Mouse (Mus musculus): ENCODE measurements around the gene Elp5. TPM values are rescaled to one million over a fixed set of nuclear protein-coding genes. Genes with fewer than 3 reads are reported as not detected.

Elp5 gene
- polyA plus RNA-seq, 1 experiment from 2014 or later: 126 TPM

- Histone ChIP-seq H3K27ac (peak within 1 kb of the TSS; percentile 94), H3K9me3 (no peaks in the 10 kb centered on the region), H3K36me3 (peaks cover 28% of the 10 kb centered on the region), H3K4me3 (peak within 1 kb of the TSS; percentile 61), H3K9ac (peak within 1 kb of the TSS; percentile 73), H3K4me1 (peaks cover 26% of the 10 kb centered on the region), H3K27me3 (peaks cover 13% of the 10 kb centered on the region; the same call in 1 of the 2 replicates), H3K4me2 (replicated peaks) (peak within 1 kb of the TSS; percentile 83)
- ATAC-seq (ENCODE audit: low FRiP score, low read depth): peak; percentile 94
- under 1% methylated on average over 34 of the region's 34 CpGs for WGBS
Observed at GRCm38 (mm10) chr11:69948066-69948762, 34.1 kb downstream of the Elp5 start, which contains the start of gene Slc2a4. Gene Slc2a4, minus strand, starts transcription at chr11:69948188.

- ATAC-seq (ENCODE audit: low FRiP score, low read depth): peak; percentile 57
- Histone ChIP-seq H3K4me2 (replicated peaks) (peak overlapping the region; percentile 83), H3K9ac (peak overlapping the region; percentile 70), H3K36me3 (peaks cover 35% of the 10 kb centered on the region), H3K27ac (peak overlapping the region; percentile 91), H3K9me3 (no peaks in the 10 kb centered on the region), H3K4me1 (peaks cover 26% of the 10 kb centered on the region), H3K27me3 (peaks cover 10% of the 10 kb centered on the region; the same call in 1 of the 2 replicates), H3K4me3 (peak overlapping the region; percentile 61)
- WGBS: 2% methylated on average over 29 of the region's 29 CpGs
Observed at GRCm38 (mm10) chr11:69947337-69948065, 34.8 kb downstream of the Elp5 start.

- H3K4me2 ChIP-seq (replicated peaks): peak overlapping the region; percentile 83
- 91% methylated on average over 18 of the region's 18 CpGs for WGBS
- H3K27me3 ChIP-seq: 0 out of 2 replicates have a peak, but pooled peaks cover 5% of the 10 kb centered on the region
- peaks cover 46% of the 10 kb centered on the region for H3K36me3 ChIP-seq
- H3K9ac ChIP-seq: peak overlapping the region; percentile 70
- H3K9me3 ChIP-seq: no peaks in the 10 kb centered on the region
- peak overlapping the region; percentile 61 for H3K4me3 ChIP-seq
- peak overlapping the region; percentile 91; the same call in 1 of the 2 replicates for H3K27ac ChIP-seq
- no peak for ATAC-seq (ENCODE audit: low FRiP score, low read depth)
- H3K4me1 ChIP-seq: peaks cover 26% of the 10 kb centered on the region
Observed at GRCm38 (mm10) chr11:69945997-69946891, 36.1 kb downstream of the Elp5 start.

- Histone ChIP-seq H3K4me3 (no peak overlapping the region), H3K27me3 (no peaks in the 10 kb centered on the region), H3K9ac (no peak overlapping the region), H3K9me3 (no peaks in the 10 kb centered on the region), H3K4me1 (peaks cover 26% of the 10 kb centered on the region), H3K4me2 (replicated peaks) (no peak overlapping the region), H3K36me3 (peaks cover 46% of the 10 kb centered on the region), H3K27ac (no peak overlapping the region)
- ATAC-seq (ENCODE audit: low FRiP score, low read depth): no peak
- WGBS: 82% methylated on average over 13 of the region's 13 CpGs
Observed at GRCm38 (mm10) chr11:69945216-69945615, 37.1 kb downstream of the Elp5 start.

GRCm38 (mm10) chr11:69940962-69941361, 41.4 kb downstream of the Elp5 start:
- ATAC-seq (ENCODE audit: low FRiP score, low read depth): no peak
- Histone ChIP-seq H3K4me2 (replicated peaks) (no peak overlapping the region), H3K27ac (no peak overlapping the region), H3K27me3 (peaks cover 14% of the 10 kb centered on the region), H3K9ac (no peak overlapping the region), H3K36me3 (peaks cover 45% of the 10 kb centered on the region), H3K4me1 (peaks cover 37% of the 10 kb centered on the region), H3K9me3 (no peaks in the 10 kb centered on the region), H3K4me3 (no peak overlapping the region)
- WGBS: 72% methylated on average over 4 of the region's 4 CpGs

GRCm38 (mm10) chr11:69939731-69940130, 42.6 kb downstream of the Elp5 start:
- Histone ChIP-seq H3K36me3 (peaks cover 33% of the 10 kb centered on the region), H3K9me3 (no peaks in the 10 kb centered on the region), H3K4me2 (replicated peaks) (no peak overlapping the region), H3K4me3 (no peak overlapping the region), H3K9ac (no peak overlapping the region), H3K4me1 (peaks cover 38% of the 10 kb centered on the region), H3K27me3 (peaks cover 15% of the 10 kb centered on the region), H3K27ac (no peak overlapping the region)
- WGBS: 93% methylated on average over 17 of the region's 17 CpGs
- no peak for ATAC-seq (ENCODE audit: low FRiP score, low read depth)

GRCm38 (mm10) chr11:69939181-69939580, 43.1 kb downstream of the Elp5 start:
- peaks cover 44% of the 10 kb centered on the region for H3K4me1 ChIP-seq
- 65% methylated on average over 5 of the region's 5 CpGs for WGBS
- H3K4me3 ChIP-seq: no peak overlapping the region
- H3K36me3 ChIP-seq: peaks cover 27% of the 10 kb centered on the region
- H3K4me2 ChIP-seq (replicated peaks): no peak overlapping the region
- no peak for ATAC-seq (ENCODE audit: low FRiP score, low read depth)
- no peaks in the 10 kb centered on the region for H3K9me3 ChIP-seq
- H3K27me3 ChIP-seq: peaks cover 18% of the 10 kb centered on the region
- no peak overlapping the region for H3K9ac ChIP-seq
- no peak overlapping the region for H3K27ac ChIP-seq

GRCm38 (mm10) chr11:69938401-69938979, 43.8 kb downstream of the Elp5 start:
- no peak for ATAC-seq (ENCODE audit: low FRiP score, low read depth)
- H3K36me3 ChIP-seq: peaks cover 20% of the 10 kb centered on the region
- H3K9me3 ChIP-seq: no peaks in the 10 kb centered on the region
- H3K4me2 ChIP-seq (replicated peaks): 0 out of 2 replicates have a peak overlapping the region, but pooled peaks have one; percentile 9
- no peak overlapping the region for H3K27ac ChIP-seq
- WGBS: 22% methylated on average over 9 of the region's 9 CpGs
- no peak overlapping the region for H3K4me3 ChIP-seq
- H3K27me3 ChIP-seq: peaks cover 18% of the 10 kb centered on the region
- H3K4me1 ChIP-seq: peaks cover 48% of the 10 kb centered on the region
- peak overlapping the region; percentile 39 for H3K9ac ChIP-seq

GRCm38 (mm10) chr11:69937834-69938233, 44.5 kb downstream of the Elp5 start:
- Histone ChIP-seq H3K9ac (peak overlapping the region; percentile 39; the same call in 1 of the 2 replicates), H3K4me2 (replicated peaks) (no peak overlapping the region), H3K9me3 (no peaks in the 10 kb centered on the region), H3K4me1 (peaks cover 48% of the 10 kb centered on the region), H3K4me3 (no peak overlapping the region), H3K27ac (no peak overlapping the region; the same call in 1 of the 2 replicates), H3K27me3 (peaks cover 18% of the 10 kb centered on the region), H3K36me3 (peaks cover 14% of the 10 kb centered on the region)
- WGBS: 66% methylated on average over 5 of the region's 5 CpGs
- no peak for ATAC-seq (ENCODE audit: low FRiP score, low read depth)

GRCm38 (mm10) chr11:69937385-69937784, 44.9 kb downstream of the Elp5 start:
- Histone ChIP-seq H3K4me3 (peak overlapping the region; percentile 64; the same call in 1 of the 2 replicates), H3K4me2 (replicated peaks) (peak overlapping the region; percentile 100), H3K4me1 (peaks cover 48% of the 10 kb centered on the region), H3K36me3 (peaks cover 9% of the 10 kb centered on the region), H3K9me3 (no peaks in the 10 kb centered on the region), H3K27ac (no peak overlapping the region), H3K9ac (no peak overlapping the region; the same call in 1 of the 2 replicates), H3K27me3 (peaks cover 18% of the 10 kb centered on the region)
- no peak for ATAC-seq (ENCODE audit: low FRiP score, low read depth)
- WGBS: 37% methylated on average over 4 of the region's 4 CpGs

GRCm38 (mm10) chr11:69936714-69937347, 45.5 kb downstream of the Elp5 start:
- no peaks in the 10 kb centered on the region for H3K9me3 ChIP-seq
- peak overlapping the region; percentile 100 for H3K4me2 ChIP-seq (replicated peaks)
- peak overlapping the region; percentile 64 for H3K4me3 ChIP-seq
- H3K27me3 ChIP-seq: peaks cover 18% of the 10 kb centered on the region
- peaks cover 48% of the 10 kb centered on the region for H3K4me1 ChIP-seq
- WGBS: 41% methylated on average over 9 of the region's 9 CpGs
- H3K27ac ChIP-seq: no peak overlapping the region
- peaks cover 4% of the 10 kb centered on the region for H3K36me3 ChIP-seq
- no peak for ATAC-seq (ENCODE audit: low FRiP score, low read depth)
- H3K9ac ChIP-seq: peak overlapping the region; percentile 80

All from limb, embryonic 13.5 days (tissue).